Mouse (Mus musculus) heart, postnatal 10 days (tissue): Measurements from ENCODE around the gene P4ha2. TPM values are rescaled to one million over a fixed set of nuclear protein-coding genes. Genes with fewer than 3 reads are reported as not detected.

Source experiments
- DNase-seq, 2 experiments: peaks; one replicate each; pipeline ENCODE4 v3.0.0; 2021
- intact Hi-C: fragments of 180-260 bp; cut with DNase I; formaldehyde crosslinking; loops from one replicate; pipeline ENCODE4 v1.15.1; 2025
- total RNA-seq, 2 experiments: library from RNA; stranded (reverse); gene quantifications; 2 replicates each; pipeline ENCODE4 v1.2.3; 2021

P4ha2 gene
- total RNA-seq, 2 experiments from 2014 or later, result 36.8 to 37.0 TPM

GRCm38 (mm10) chr11:54067318-54067995 is 32.4 kb upstream of the P4ha2 start:
- DNase-seq, result peak; percentile 65 to 69
- intact Hi-C loops, result no loop called here

GRCm38 (mm10) chr11:54067996-54068519 is 31.8 kb upstream of the P4ha2 start:
- intact Hi-C loops, result no loop called here
- DNase-seq, result no peak

- peak; percentile 55 to 61 for DNase-seq
- intact Hi-C loops, result no loop called here
These were observed 31.1 kb upstream of the P4ha2 start, which contains the start of gene Pdlim4 for GRCm38 (mm10) chr11:54068520-54069371. Pdlim4 (minus strand) TSS chr11:54069014.

GRCm38 (mm10) chr11:54071726-54072445 is 28.0 kb upstream of the P4ha2 start:
- peak; percentile 73 to 74 for DNase-seq
- intact Hi-C loops, result no loop called here

- intact Hi-C loops, result no loop called here
- DNase-seq, result no peak
These were observed 26.6 kb upstream of the P4ha2 start for GRCm38 (mm10) chr11:54073291-54073690.

- no peak for DNase-seq
- intact Hi-C loops, result no loop called here
These were observed 24.5 kb upstream of the P4ha2 start for GRCm38 (mm10) chr11:54075353-54075752.

- intact Hi-C loops, result no loop called here
- DNase-seq, result no peak
These were observed 23.8 kb upstream of the P4ha2 start for GRCm38 (mm10) chr11:54076101-54076500.

GRCm38 (mm10) chr11:54080435-54080834 is 19.5 kb upstream of the P4ha2 start:
- intact Hi-C loops, result no loop called here
- no peak for DNase-seq

- intact Hi-C loops, result no loop called here
- no peak for DNase-seq
These were observed 17.2 kb upstream of the P4ha2 start for GRCm38 (mm10) chr11:54082725-54083124.

GRCm38 (mm10) chr11:54084976-54085375 is 14.9 kb upstream of the P4ha2 start:
- no peak for DNase-seq
- intact Hi-C loops, result no loop called here

- DNase-seq, result no peak
- intact Hi-C loops, result no loop called here
These were observed 14.1 kb upstream of the P4ha2 start for GRCm38 (mm10) chr11:54085816-54086215.

GRCm38 (mm10) chr11:54088253-54088946 is 11.5 kb upstream of the P4ha2 start:
- intact Hi-C loops, result loop anchor here (2.0 kb wide), 3 partner anchors 34 to 168 kb away; no protein-coding TSS in a partner anchor
- DNase-seq, result no peak

- intact Hi-C loops, result loop anchor here (1.0 to 2.0 kb wide), 4 partner anchors 34 to 168 kb away; no protein-coding TSS in a partner anchor
- DNase-seq, result peak; percentile 87 to 94
These were observed 11.0 kb upstream of the P4ha2 start for GRCm38 (mm10) chr11:54088947-54089317.

GRCm38 (mm10) chr11:54090091-54090879 is 9.6 kb upstream of the P4ha2 start:
- intact Hi-C loops, result no loop called here
- no peak for DNase-seq

GRCm38 (mm10) chr11:54091726-54092125 is 8.2 kb upstream of the P4ha2 start:
- intact Hi-C loops, result no loop called here
- no peak for DNase-seq

- DNase-seq, result no peak
These were observed 7.7 kb upstream of the P4ha2 start for GRCm38 (mm10) chr11:54092188-54092587.

GRCm38 (mm10) chr11:54093000-54093399 is 6.9 kb upstream of the P4ha2 start:
- intact Hi-C loops, result no loop called here
- DNase-seq, result peak; percentile 70 to 74

More at GRCm38 (mm10) chr11:54092188-54092587, 7.7 kb upstream of the P4ha2 start:
- intact Hi-C loops, result no loop called here

- peak; percentile 78 to 84 for DNase-seq
- intact Hi-C loops, result loop anchor here (10.0 kb wide), 1 partner anchor 334 kb away; the partner anchor contains the start of gene Fnip1
These were observed 1.0 kb downstream of the P4ha2 start for GRCm38 (mm10) chr11:54100692-54101591.
